Mouse (Mus musculus) olfactory bulb, adult 2 months (tissue): Measurements from ENCODE around the gene Mtmr10. TPM values are rescaled to one million over a fixed set of nuclear protein-coding genes. Genes with fewer than 3 reads are reported as not detected.

ENCODE experiments used
- H3K27ac ChIP-seq: fragments of 200-500 bp; 2 replicates; pipeline ENCODE4 v1.5.1; 2012; ENCODE audit warnings: low read depth, low read length; ENCODE audit not compliant: insufficient read depth
- H3K4me1 ChIP-seq: fragments of 200-500 bp; 2 replicates; pipeline ENCODE4 v1.6.1; 2012; ENCODE audit warnings: low read length; ENCODE audit not compliant: control insufficient read depth, insufficient read depth
- H3K4me3 ChIP-seq: fragments of 200-500 bp; 2 replicates; pipeline ENCODE4 v1.5.1; 2012; ENCODE audit warnings: mild to moderate bottlenecking, low read depth, low read length, moderate library complexity; ENCODE audit not compliant: insufficient read depth
- CTCF ChIP-seq: fragments of 200-500 bp; IDR thresholded peaks from 2 replicates; pipeline ENCODE4 v1.5.1; 2012; ENCODE audit warnings: low read depth, mild to moderate bottlenecking, low read length, moderate library complexity; ENCODE audit not compliant: insufficient read depth
- POLR2A ChIP-seq: fragments of 200-500 bp; IDR thresholded peaks from 2 replicates; pipeline ENCODE4 v1.6.1; 2012; ENCODE audit warnings: mild to moderate bottlenecking, low read depth, low read length, moderate library complexity; ENCODE audit not compliant: insufficient read depth
- WGBS: fragments of 180-500 bp; shearing (Covaris S2); methylation state at CpG from one replicate; pipeline ENCODE4 v1.1.7; 2018; 5-methylcytosine and 5-hydroxymethylcytosine counted together
- polyA plus RNA-seq: library from polyadenylated mRNA; stranded (reverse); fragments of >200 nt; gene quantifications from 2 replicates; pipeline ENCODE4 v1.2.4, GENCODE M21; 2012; ENCODE audit warnings: low replicate concordance; ENCODE audit not compliant: missing spikeins, insufficient read depth, insufficient read length

Gene Mtmr10
- polyA plus RNA-seq, 1 experiment, result not detected

GRCm38 (mm10) chr7:64248352-64248751 lies 39.1 kb upstream of the Mtmr10 start:
- Histone ChIP-seq H3K4me3 (no peak overlapping the region), H3K27ac (no peak overlapping the region), H3K4me1 (peaks cover 2% of the 10 kb centered on the region; the same call in 1 of the 2 replicates)
- 89% methylated on average over 1 of the region's 1 CpGs for WGBS
- no peak for TF ChIP-seq POLR2A
- no peak for TF ChIP-seq CTCF

DNA sequence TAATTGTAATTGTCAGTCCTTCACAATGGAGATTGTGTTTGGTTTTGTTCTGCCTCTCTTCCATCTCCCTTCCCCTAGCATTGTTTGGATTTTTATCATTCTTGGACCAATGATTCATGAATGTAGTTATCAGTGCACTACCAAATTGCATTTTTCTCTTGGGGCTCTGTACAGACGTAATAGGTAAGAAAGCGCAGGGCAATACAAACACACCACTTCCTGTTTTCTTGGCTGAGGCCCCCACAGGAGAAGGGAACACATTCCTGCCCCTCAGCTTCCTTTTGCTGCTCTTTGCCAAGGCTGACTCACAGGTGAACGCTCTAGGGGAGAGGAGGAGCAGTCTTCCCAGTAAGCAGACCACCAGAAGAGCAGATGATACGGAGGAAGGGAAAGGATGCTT lies 37.7 kb upstream of the Mtmr10 start:
- TF ChIP-seq CTCF (no peak), POLR2A (no peak)
- H3K27ac ChIP-seq, result no peak overlapping the region
- no peak overlapping the region for H3K4me3 ChIP-seq
- WGBS, result 87% methylated on average over 4 of the region's 4 CpGs
- H3K4me1 ChIP-seq, result peaks cover 2% of the 10 kb centered on the region; the same call in 1 of the 2 replicates

DNA sequence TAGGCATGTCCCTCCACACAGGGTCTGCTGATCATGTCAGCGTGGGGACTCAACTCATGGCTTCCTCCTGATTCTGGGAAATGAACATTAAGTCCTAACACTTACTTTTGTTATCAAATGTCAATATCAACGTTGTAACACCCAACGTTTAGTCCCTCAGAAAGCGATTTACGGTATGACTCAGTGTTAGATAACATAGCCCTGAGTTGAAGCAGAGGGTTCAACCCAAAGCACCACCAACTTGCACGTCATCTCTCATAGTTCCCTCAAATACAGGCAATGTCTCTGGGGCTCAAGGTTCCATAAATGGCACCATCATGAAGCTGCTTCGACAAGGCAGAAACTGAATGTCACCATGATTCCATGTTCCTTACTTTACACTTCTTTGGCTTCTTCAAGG lies 37.0 kb upstream of the Mtmr10 start:
- Histone ChIP-seq H3K4me3 (no peak overlapping the region), H3K4me1 (peaks cover 2% of the 10 kb centered on the region; the same call in 1 of the 2 replicates), H3K27ac (no peak overlapping the region)
- TF ChIP-seq CTCF (no peak), POLR2A (no peak)
- WGBS, result 91% methylated on average over 7 of the region's 7 CpGs

DNA sequence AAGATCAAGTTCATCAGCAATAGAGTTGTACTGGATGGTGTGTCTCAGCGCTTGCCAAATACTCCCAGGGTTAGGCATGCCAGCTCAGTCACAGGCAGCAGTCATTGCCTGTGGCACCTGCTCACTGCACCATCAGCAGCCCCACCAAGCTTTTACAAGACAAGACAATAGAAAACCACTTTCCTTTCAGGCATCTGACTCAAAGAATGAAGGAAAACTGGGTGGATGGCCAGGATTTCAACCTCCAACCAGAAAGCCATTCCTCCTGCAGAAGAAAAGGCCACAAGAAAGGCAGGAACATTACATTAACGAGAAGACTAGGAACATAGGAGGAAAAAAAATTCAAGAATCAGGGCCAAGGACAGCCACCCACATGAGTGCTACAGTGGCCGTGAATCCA lies 33.7 kb upstream of the Mtmr10 start:
- Histone ChIP-seq H3K27ac (no peak overlapping the region), H3K4me1 (no peaks in the 10 kb centered on the region), H3K4me3 (no peak overlapping the region)
- 87% methylated on average over 3 of the region's 3 CpGs for WGBS
- no peak for TF ChIP-seq POLR2A
- no peak for TF ChIP-seq CTCF

- no peaks in the 10 kb centered on the region for H3K4me1 ChIP-seq
- H3K27ac ChIP-seq, result no peak overlapping the region
- H3K4me3 ChIP-seq, result no peak overlapping the region
- TF ChIP-seq POLR2A (no peak), CTCF (no peak)
- 78% methylated on average over 13 of the region's 13 CpGs for WGBS
These were observed 21.8 kb upstream of the Mtmr10 start for GRCm38 (mm10) chr7:64265502-64266279.

GRCm38 (mm10) chr7:64266587-64266986 lies 20.9 kb upstream of the Mtmr10 start:
- WGBS, result 100% methylated on average over 4 of the region's 4 CpGs
- TF ChIP-seq POLR2A, result no peak
- no peak for TF ChIP-seq CTCF
- H3K4me3 ChIP-seq, result no peak overlapping the region
- H3K27ac ChIP-seq, result no peak overlapping the region
- no peaks in the 10 kb centered on the region for H3K4me1 ChIP-seq

DNA sequence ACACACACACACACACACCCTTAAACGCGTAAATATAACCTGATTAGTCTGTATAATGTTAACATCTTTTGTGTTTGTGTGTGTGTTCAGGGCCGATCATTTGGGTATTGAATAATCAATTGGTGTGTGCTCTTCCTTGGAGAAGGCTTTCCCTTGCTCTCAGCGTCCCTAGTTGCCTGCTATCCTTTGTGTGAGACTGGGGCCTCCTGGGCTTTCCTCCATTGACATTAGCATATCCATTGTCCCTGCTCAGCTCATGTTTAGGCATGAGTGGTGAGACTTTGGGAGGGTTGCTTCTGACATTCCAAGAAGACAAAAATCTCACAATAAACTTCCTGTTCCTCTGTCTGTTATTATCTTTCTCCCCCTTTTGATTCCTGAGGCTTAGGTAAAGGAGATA lies 15.5 kb upstream of the Mtmr10 start:
- Histone ChIP-seq H3K4me1 (no peaks in the 10 kb centered on the region), H3K27ac (no peak overlapping the region), H3K4me3 (no peak overlapping the region)
- TF ChIP-seq POLR2A (no peak), CTCF (no peak)
- WGBS, result 50% methylated on average over 4 of the region's 4 CpGs

DNA sequence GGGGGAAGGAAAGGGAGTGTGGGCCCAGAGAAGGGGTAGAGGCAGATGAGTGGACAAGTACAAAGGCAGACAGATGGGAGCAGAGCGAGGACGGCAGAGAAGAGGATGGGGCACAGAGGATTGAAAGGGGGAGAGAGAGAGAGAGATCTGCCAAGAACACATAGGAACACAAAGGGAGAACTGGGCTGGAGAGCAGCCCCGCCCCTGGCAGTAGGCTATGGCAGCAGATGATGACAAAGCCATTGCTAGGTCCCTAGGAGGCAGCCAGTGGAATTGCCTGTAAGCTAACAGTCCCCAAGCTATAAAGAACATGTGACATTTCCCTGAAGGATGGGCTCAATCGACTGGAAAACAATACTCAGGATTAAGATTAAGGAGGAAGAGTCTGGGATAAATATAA lies 11.9 kb upstream of the Mtmr10 start:
- Histone ChIP-seq H3K27ac (no peak overlapping the region), H3K4me3 (no peak overlapping the region), H3K4me1 (no peaks in the 10 kb centered on the region)
- 73% methylated on average over 4 of the region's 4 CpGs for WGBS
- no peak for TF ChIP-seq CTCF
- no peak for TF ChIP-seq POLR2A

GRCm38 (mm10) chr7:64276921-64277320 lies 10.5 kb upstream of the Mtmr10 start:
- 71% methylated on average over 6 of the region's 6 CpGs for WGBS
- TF ChIP-seq POLR2A, result no peak
- no peak for TF ChIP-seq CTCF
- no peak overlapping the region for H3K4me3 ChIP-seq
- H3K27ac ChIP-seq, result no peak overlapping the region
- H3K4me1 ChIP-seq, result no peaks in the 10 kb centered on the region
